Mouse (Mus musculus): Measurements from ENCODE around the gene Dip2c. TPM values are rescaled to one million over a fixed set of nuclear protein-coding genes. Genes with fewer than 3 reads are reported as not detected.

Dip2c gene
- total and polyA plus RNA-seq, 2 experiments from 2014 or later = 7.1 to 63.6 TPM

DNA sequence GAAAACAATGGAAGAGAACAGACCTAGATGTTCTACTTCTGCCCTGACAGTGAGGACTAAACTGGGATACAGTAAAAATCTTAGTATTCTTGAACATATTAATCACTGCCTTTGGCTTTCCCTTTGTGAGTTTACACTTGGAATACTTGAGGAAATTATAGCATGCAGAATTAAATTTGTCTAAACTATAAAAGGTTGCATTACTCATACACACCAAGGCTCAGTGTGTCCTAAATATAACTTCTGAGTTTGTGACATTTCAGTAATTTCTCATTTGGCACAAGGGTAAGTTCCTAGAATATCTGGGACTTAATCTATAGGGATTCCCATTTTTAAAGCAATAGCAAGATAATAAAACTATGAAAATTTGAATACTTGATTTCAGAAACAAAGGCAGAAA lies 262.2 kb downstream of the Dip2c start:
- Histone ChIP-seq H3K4me3 (ENCODE audit: low read depth, low read length) (no peak overlapping the region), H3K27me3 (ENCODE audit: control insufficient read depth, insufficient read depth, low read length) (no peaks in the 10 kb centered on the region), H3K9me3 (replicated peaks; ENCODE audit: control insufficient read depth, low read length) (no peaks in the 10 kb centered on the region), H3K4me2 (ENCODE audit: low read depth, low read length) (no peak overlapping the region), H3K4me1 (ENCODE audit: control insufficient read depth, insufficient read depth) (no peaks in the 10 kb centered on the region), H3K36me3 (replicated peaks; ENCODE audit: control insufficient read depth, insufficient read depth, low read length) (no peaks in the 10 kb centered on the region; the same call in 1 of the 2 replicates), H3K27ac (ENCODE audit: low read depth) (no peak overlapping the region), H3K9ac (replicated peaks; ENCODE audit: low read depth, low read length) (no peak overlapping the region)
- TF ChIP-seq CTCF (IDR thresholded peaks at IDR 0.05; ENCODE audit: low read depth) (no peak), EP300 (IDR thresholded peaks at IDR 0.05; ENCODE audit: low read depth) (no peak)
- ATAC-seq (ENCODE audit: insufficient read depth, low read depth) = no peak
- no peak for DNase-seq (ENCODE audit: low spot score)

GRCm38 (mm10) chr13:9547698-9548344 lies 271.5 kb downstream of the Dip2c start:
- ATAC-seq (ENCODE audit: insufficient read depth, low read depth) = 0 out of 2 replicates have a peak, but pooled peaks have one; percentile 24
- Histone ChIP-seq H3K4me3 (ENCODE audit: low read depth, low read length) (no peak overlapping the region), H3K4me2 (ENCODE audit: low read depth, low read length) (no peak overlapping the region), H3K4me1 (ENCODE audit: control insufficient read depth, insufficient read depth) (peaks cover 10% of the 10 kb centered on the region), H3K9ac (replicated peaks; ENCODE audit: low read depth, low read length) (no peak overlapping the region), H3K27ac (ENCODE audit: low read depth) (no peak overlapping the region), H3K9me3 (replicated peaks; ENCODE audit: control insufficient read depth, low read length) (no peaks in the 10 kb centered on the region), H3K36me3 (replicated peaks; ENCODE audit: control insufficient read depth, insufficient read depth, low read length) (peaks cover 6% of the 10 kb centered on the region; the same call in 1 of the 2 replicates), H3K27me3 (ENCODE audit: control insufficient read depth, insufficient read depth, low read length) (no peaks in the 10 kb centered on the region)
- WGBS = 14% methylated on average over 9 of the region's 9 CpGs
- no peak for TF ChIP-seq EP300 (IDR thresholded peaks at IDR 0.05; ENCODE audit: low read depth)
- TF ChIP-seq CTCF (IDR thresholded peaks at IDR 0.05; ENCODE audit: low read depth) = no peak
- no peak for DNase-seq (ENCODE audit: low spot score)

DNA sequence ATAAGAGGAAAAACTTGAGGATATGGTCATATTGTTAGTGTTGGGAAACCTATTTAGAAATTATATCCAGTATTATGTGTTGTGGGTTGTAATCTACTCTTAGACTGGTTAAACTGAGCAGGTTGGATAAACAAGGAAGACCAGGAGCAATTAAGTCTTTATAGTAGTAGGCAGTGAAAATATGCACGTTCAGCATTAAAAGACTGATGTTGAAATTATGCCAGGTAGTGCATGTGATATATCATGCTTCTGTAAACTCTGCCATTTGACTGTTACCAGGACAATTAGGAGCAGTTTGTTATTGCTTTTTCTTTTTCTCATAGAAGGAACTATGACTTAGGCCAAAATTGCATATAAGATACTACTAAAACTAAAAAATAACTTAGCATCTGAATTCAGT lies 285.8 kb downstream of the Dip2c start:
- 72% methylated on average over 1 of the region's 1 CpGs for WGBS
- ATAC-seq (ENCODE audit: insufficient read depth, low read depth) = no peak

DNA sequence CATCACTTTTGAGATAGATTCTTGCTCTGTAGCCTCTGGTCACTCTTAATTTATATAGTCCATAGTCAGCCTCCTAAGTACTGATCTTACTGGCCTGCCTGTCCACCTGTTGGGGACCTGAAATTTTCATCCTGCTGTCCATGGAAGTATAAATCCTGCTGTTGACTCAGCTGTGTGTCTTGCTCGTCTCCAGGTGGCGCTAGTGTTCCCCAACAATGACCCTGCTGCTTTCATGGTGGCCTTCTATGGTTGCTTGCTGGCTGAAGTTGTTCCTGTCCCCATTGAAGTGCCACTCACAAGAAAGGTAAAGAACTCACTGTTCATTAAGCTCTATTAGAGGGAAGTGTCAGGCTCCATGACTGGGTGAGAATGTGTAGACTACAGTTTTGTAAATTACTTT lies 286.6 kb downstream of the Dip2c start:
- no peak for ATAC-seq (ENCODE audit: insufficient read depth, low read depth)
- H3K4me2 ChIP-seq (ENCODE audit: low read depth, low read length) = no peak overlapping the region
- 14% methylated on average over 2 of the region's 2 CpGs for WGBS
- H3K4me3 ChIP-seq (ENCODE audit: low read depth, low read length) = no peak overlapping the region
- no peaks in the 10 kb centered on the region for H3K9me3 ChIP-seq (replicated peaks; ENCODE audit: control insufficient read depth, low read length)
- H3K27ac ChIP-seq (ENCODE audit: low read depth) = no peak overlapping the region
- peaks cover 26% of the 10 kb centered on the region for H3K36me3 ChIP-seq (replicated peaks; ENCODE audit: control insufficient read depth, insufficient read depth, low read length)
- no peaks in the 10 kb centered on the region for H3K27me3 ChIP-seq (ENCODE audit: control insufficient read depth, insufficient read depth, low read length)
- H3K9ac ChIP-seq (replicated peaks; ENCODE audit: low read depth, low read length) = no peak overlapping the region
- TF ChIP-seq CTCF (IDR thresholded peaks at IDR 0.05; ENCODE audit: low read depth) = peak; percentile 45
- no peak for TF ChIP-seq EP300 (IDR thresholded peaks at IDR 0.05; ENCODE audit: low read depth)
- no peaks in the 10 kb centered on the region for H3K4me1 ChIP-seq (ENCODE audit: control insufficient read depth, insufficient read depth)
- DNase-seq (ENCODE audit: low spot score) = peak; percentile 19

More for the DNA sequence above, 285.8 kb downstream of the Dip2c start:
- no peaks in the 10 kb centered on the region for H3K4me1 ChIP-seq (ENCODE audit: control insufficient read depth, insufficient read depth)
- no peak overlapping the region for H3K4me3 ChIP-seq (ENCODE audit: low read depth, low read length)
- H3K4me2 ChIP-seq (ENCODE audit: low read depth, low read length) = no peak overlapping the region
- H3K9ac ChIP-seq (replicated peaks; ENCODE audit: low read depth, low read length) = no peak overlapping the region
- no peak for DNase-seq (ENCODE audit: low spot score)
- H3K27ac ChIP-seq (ENCODE audit: low read depth) = no peak overlapping the region
- H3K9me3 ChIP-seq (replicated peaks; ENCODE audit: control insufficient read depth, low read length) = no peaks in the 10 kb centered on the region
- H3K27me3 ChIP-seq (ENCODE audit: control insufficient read depth, insufficient read depth, low read length) = no peaks in the 10 kb centered on the region
- no peak for TF ChIP-seq CTCF (IDR thresholded peaks at IDR 0.05; ENCODE audit: low read depth)
- TF ChIP-seq EP300 (IDR thresholded peaks at IDR 0.05; ENCODE audit: low read depth) = no peak
- peaks cover 18% of the 10 kb centered on the region for H3K36me3 ChIP-seq (replicated peaks; ENCODE audit: control insufficient read depth, insufficient read depth, low read length)

DNA sequence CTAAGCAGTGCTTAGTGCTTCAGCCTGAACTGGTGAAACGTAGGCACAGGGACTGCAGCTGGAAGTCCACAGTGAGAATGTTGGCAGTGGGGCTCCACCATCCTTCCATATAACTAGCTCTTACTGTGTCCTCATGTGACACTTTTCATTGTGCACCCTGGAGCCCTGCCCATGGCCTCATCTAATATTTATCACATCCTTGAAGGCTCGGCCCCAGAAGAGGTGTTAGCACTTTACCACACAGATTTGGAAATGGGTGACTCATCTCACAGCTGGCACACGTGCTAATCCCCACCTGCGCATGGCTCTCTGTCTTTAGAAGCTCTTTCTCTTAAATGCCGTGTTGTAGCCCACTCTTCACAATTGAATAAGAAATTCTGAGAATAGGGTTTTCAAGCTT lies 292.5 kb downstream of the Dip2c start:
- Histone ChIP-seq H3K36me3 (replicated peaks; ENCODE audit: control insufficient read depth, insufficient read depth, low read length) (peaks cover 34% of the 10 kb centered on the region), H3K4me2 (ENCODE audit: low read depth, low read length) (no peak overlapping the region), H3K27me3 (ENCODE audit: control insufficient read depth, insufficient read depth, low read length) (no peaks in the 10 kb centered on the region), H3K4me1 (ENCODE audit: control insufficient read depth, insufficient read depth) (0 out of 2 replicates have a peak, but pooled peaks cover 8% of the 10 kb centered on the region), H3K9ac (replicated peaks; ENCODE audit: low read depth, low read length) (no peak overlapping the region), H3K9me3 (replicated peaks; ENCODE audit: control insufficient read depth, low read length) (no peaks in the 10 kb centered on the region), H3K27ac (ENCODE audit: low read depth) (no peak overlapping the region), H3K4me3 (ENCODE audit: low read depth, low read length) (no peak overlapping the region)
- 54% methylated on average over 5 of the region's 5 CpGs for WGBS
- ATAC-seq (ENCODE audit: insufficient read depth, low read depth) (peak; percentile 57; the same call in 1 of the 2 replicates), DNase-seq (ENCODE audit: low spot score) (peak; percentile 18)
- TF ChIP-seq CTCF (IDR thresholded peaks at IDR 0.05; ENCODE audit: low read depth) (no peak), EP300 (IDR thresholded peaks at IDR 0.05; ENCODE audit: low read depth) (no peak)

DNA sequence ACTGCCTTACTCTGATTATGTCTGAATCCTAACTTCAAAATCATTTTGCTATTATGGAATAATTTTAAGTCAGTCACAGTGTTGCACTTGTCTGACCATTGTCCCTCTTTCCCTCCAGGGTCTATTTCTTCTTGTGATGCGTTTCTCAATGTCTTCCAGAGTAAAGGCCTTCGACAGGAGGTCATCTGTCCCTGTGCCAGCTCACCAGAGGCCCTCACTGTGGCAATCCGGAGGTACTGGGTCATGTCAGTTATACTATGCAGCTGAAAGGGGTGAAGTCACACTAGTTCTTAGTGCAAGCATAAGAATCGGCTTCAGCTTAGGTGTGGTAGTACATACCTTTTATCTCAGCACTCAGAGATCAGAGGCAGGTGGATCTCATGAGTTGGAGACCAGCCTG lies 300.4 kb downstream of the Dip2c start:
- TF ChIP-seq EP300 (IDR thresholded peaks at IDR 0.05; ENCODE audit: low read depth) = no peak
- no peak for TF ChIP-seq CTCF (IDR thresholded peaks at IDR 0.05; ENCODE audit: low read depth)
- Histone ChIP-seq H3K9me3 (replicated peaks; ENCODE audit: control insufficient read depth, low read length) (no peaks in the 10 kb centered on the region), H3K9ac (replicated peaks; ENCODE audit: low read depth, low read length) (no peak overlapping the region), H3K4me3 (ENCODE audit: low read depth, low read length) (no peak overlapping the region), H3K4me2 (ENCODE audit: low read depth, low read length) (no peak overlapping the region), H3K36me3 (replicated peaks; ENCODE audit: control insufficient read depth, insufficient read depth, low read length) (peaks cover 28% of the 10 kb centered on the region), H3K27me3 (ENCODE audit: control insufficient read depth, insufficient read depth, low read length) (no peaks in the 10 kb centered on the region), H3K27ac (ENCODE audit: low read depth) (no peak overlapping the region), H3K4me1 (ENCODE audit: control insufficient read depth, insufficient read depth) (no peaks in the 10 kb centered on the region; the same call in 1 of the 2 replicates)
- ATAC-seq (ENCODE audit: insufficient read depth, low read depth) (no peak), DNase-seq (ENCODE audit: low spot score) (no peak)
- 79% methylated on average over 4 of the region's 4 CpGs for WGBS

All from heart, postnatal 0 days (tissue).